Mouse (Mus musculus): ENCODE results near the gene Chil1.

DNA sequence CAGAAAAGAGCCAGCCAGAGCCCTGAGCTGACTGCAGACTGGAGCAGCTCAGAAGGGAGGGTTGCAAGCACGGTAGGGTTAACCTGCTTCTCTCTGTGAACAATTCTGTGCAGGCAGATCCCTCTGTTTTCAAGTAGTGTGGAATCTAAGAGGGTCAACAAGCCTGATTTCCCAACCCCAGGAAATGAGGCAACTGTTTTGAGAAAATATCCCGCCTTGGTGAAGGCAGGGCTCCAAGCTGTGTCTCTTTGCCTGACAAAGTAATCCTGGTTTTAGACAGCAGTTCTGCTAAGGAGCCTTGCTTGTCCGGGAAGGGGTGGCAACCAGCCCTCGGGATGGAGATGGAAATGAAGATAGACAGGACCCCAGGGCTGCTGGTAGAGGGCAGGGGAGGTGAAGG is 17.5 kb upstream of the Chil1 start:
- TF ChIP-seq TAL1 (IDR thresholded peaks at IDR 0.05; ENCODE audit: low read length) (no peak), GATA1 (IDR thresholded peaks at IDR 0.05; ENCODE audit: low read length) (no peak)
